Mouse (Mus musculus) kidney, embryonic 14.5 days (tissue): Measurements from ENCODE around the gene Draxin. TPM values are rescaled to one million over a fixed set of nuclear protein-coding genes. Genes with fewer than 3 reads are reported as not detected.
A peak's percentile ranks its signal among the peaks of the same experiment; 100 is the strongest.

Experiments
- ATAC-seq: fragments of 200-750 bp; cut with Nextera tagmentation; 2 replicates; pipeline ENCODE4 v1.8.0; 2017; ENCODE audit warnings: moderate number of reproducible peaks, mild to moderate bottlenecking, moderate TSS enrichment, moderate library complexity; ENCODE audit not compliant: low FRiP score, low TSS enrichment
- H3K27ac ChIP-seq: fragments of 300-500 bp; sonication (generic); 2 replicates; pipeline ENCODE4 v1.5.1; 2014; ENCODE audit warnings: low read depth, mild to moderate bottlenecking, low read length, moderate library complexity, mixed read lengths
- H3K27me3 ChIP-seq: fragments of 300-500 bp; sonication (generic); 2 replicates; pipeline ENCODE4 v1.6.1; 2014; ENCODE audit warnings: mild to moderate bottlenecking, low read length; ENCODE audit not compliant: control insufficient read depth, insufficient read depth
- H3K36me3 ChIP-seq: fragments of 300-500 bp; sonication (generic); 2 replicates; pipeline ENCODE4 v1.6.1; 2014; ENCODE audit warnings: low read length, mixed read lengths; ENCODE audit not compliant: control insufficient read depth, insufficient read depth
- H3K4me1 ChIP-seq: fragments of 300-500 bp; sonication (generic); 2 replicates; pipeline ENCODE4 v1.6.1; 2014; ENCODE audit warnings: low read length, mixed read lengths; ENCODE audit not compliant: control insufficient read depth, insufficient read depth
- H3K4me2 ChIP-seq: fragments of 300-500 bp; sonication (generic); replicated peaks from 2 replicates; pipeline ENCODE4 v1.6.1; 2014; ENCODE audit warnings: low read depth, mild to moderate bottlenecking, low read length
- H3K4me3 ChIP-seq: fragments of 300-500 bp; sonication (generic); 2 replicates; pipeline ENCODE4 v1.5.1; 2014; ENCODE audit warnings: mild to moderate bottlenecking, low read length
- H3K9ac ChIP-seq: fragments of 300-500 bp; sonication (generic); 2 replicates; pipeline ENCODE4 v1.6.1; 2014; ENCODE audit warnings: low read depth, mild to moderate bottlenecking, low read length, moderate library complexity
- H3K9me3 ChIP-seq: fragments of 300-500 bp; sonication (generic); 2 replicates; pipeline ENCODE4 v1.6.1; 2016; ENCODE audit warnings: low read length; ENCODE audit not compliant: control insufficient read depth
- WGBS: fragments of 180-500 bp; shearing (Covaris S2); extraction: QIAGEN DNeasy Blood & Tissue Kit; methylation state at CpG from one replicate; pipeline ENCODE4 v1.1.7; 2014; 5-methylcytosine and 5-hydroxymethylcytosine counted together
- polyA plus RNA-seq: library from polyadenylated mRNA; unstranded; fragments of >200 nt; fragmentation: Nextera tagmentation; extraction: Ambion mirVana; gene quantifications from 2 replicates; pipeline ENCODE4 v1.2.1, GENCODE M21; 2014

Gene Draxin
- polyA plus RNA-seq, 1 experiment from 2014 or later: 0.80 TPM

GRCm38 (mm10) chr4:148098666-148099065 is 31.8 kb downstream of the Draxin start:
- no peaks in the 10 kb centered on the region for H3K9me3 ChIP-seq
- ATAC-seq: no peak

GRCm38 (mm10) chr4:148097936-148098335 is 32.6 kb downstream of the Draxin start:
- Histone ChIP-seq H3K36me3 (no peaks in the 10 kb centered on the region), H3K4me3 (no peak overlapping the region), H3K4me1 (no peaks in the 10 kb centered on the region), H3K9ac (no peak overlapping the region), H3K27ac (no peak overlapping the region), H3K27me3 (0 out of 2 replicates have a peak, but pooled peaks cover 2% of the 10 kb centered on the region), H3K4me2 (no peak overlapping the region), H3K9me3 (no peaks in the 10 kb centered on the region)
- ATAC-seq: no peak
- WGBS: 97% methylated on average over 2 of the region's 2 CpGs

More at GRCm38 (mm10) chr4:148098666-148099065, 31.8 kb downstream of the Draxin start:
- Histone ChIP-seq H3K36me3 (no peaks in the 10 kb centered on the region), H3K27me3 (0 out of 2 replicates have a peak, but pooled peaks cover 2% of the 10 kb centered on the region), H3K4me3 (no peak overlapping the region), H3K4me1 (no peaks in the 10 kb centered on the region), H3K27ac (no peak overlapping the region), H3K9ac (no peak overlapping the region), H3K4me2 (no peak overlapping the region)
- WGBS: 76% methylated on average over 3 of the region's 3 CpGs

GRCm38 (mm10) chr4:148095081-148095480 is 35.4 kb downstream of the Draxin start:
- Histone ChIP-seq H3K9me3 (no peaks in the 10 kb centered on the region), H3K4me3 (no peak overlapping the region), H3K27me3 (no peaks in the 10 kb centered on the region), H3K4me2 (no peak overlapping the region), H3K4me1 (no peaks in the 10 kb centered on the region), H3K9ac (no peak overlapping the region), H3K27ac (no peak overlapping the region), H3K36me3 (no peaks in the 10 kb centered on the region)
- ATAC-seq: no peak
- 67% methylated on average over 4 of the region's 4 CpGs for WGBS

GRCm38 (mm10) chr4:148094161-148094560 is 36.3 kb downstream of the Draxin start:
- ATAC-seq: no peak
- H3K4me3 ChIP-seq: no peak overlapping the region
- H3K4me1 ChIP-seq: no peaks in the 10 kb centered on the region
- H3K9me3 ChIP-seq: no peaks in the 10 kb centered on the region
- 89% methylated on average over 5 of the region's 5 CpGs for WGBS
- no peak overlapping the region for H3K27ac ChIP-seq
- no peaks in the 10 kb centered on the region for H3K36me3 ChIP-seq
- H3K27me3 ChIP-seq: no peaks in the 10 kb centered on the region
- no peak overlapping the region for H3K9ac ChIP-seq
- H3K4me2 ChIP-seq: no peak overlapping the region

GRCm38 (mm10) chr4:148092551-148093271 is 37.8 kb downstream of the Draxin start:
- Histone ChIP-seq H3K9me3 (no peaks in the 10 kb centered on the region), H3K36me3 (no peaks in the 10 kb centered on the region), H3K4me3 (no peak overlapping the region), H3K27ac (no peak overlapping the region), H3K4me1 (no peaks in the 10 kb centered on the region), H3K4me2 (no peak overlapping the region), H3K9ac (no peak overlapping the region), H3K27me3 (no peaks in the 10 kb centered on the region)
- ATAC-seq: no peak
- WGBS: 89% methylated on average over 11 of the region's 11 CpGs

GRCm38 (mm10) chr4:148091181-148091580 is 39.3 kb downstream of the Draxin start:
- H3K27me3 ChIP-seq: no peaks in the 10 kb centered on the region
- no peak for ATAC-seq
- 93% methylated on average over 1 of the region's 1 CpGs for WGBS
- no peak overlapping the region for H3K27ac ChIP-seq
- peaks cover 11% of the 10 kb centered on the region; the same call in 1 of the 2 replicates for H3K4me1 ChIP-seq
- H3K36me3 ChIP-seq: no peaks in the 10 kb centered on the region
- H3K9ac ChIP-seq: no peak overlapping the region
- H3K4me3 ChIP-seq: no peak overlapping the region
- no peak overlapping the region for H3K4me2 ChIP-seq
- no peaks in the 10 kb centered on the region for H3K9me3 ChIP-seq

- WGBS: 65% methylated on average over 4 of the region's 4 CpGs
- Histone ChIP-seq H3K27me3 (no peaks in the 10 kb centered on the region), H3K36me3 (no peaks in the 10 kb centered on the region), H3K4me3 (no peak overlapping the region), H3K9me3 (no peaks in the 10 kb centered on the region), H3K9ac (no peak overlapping the region), H3K4me2 (no peak overlapping the region), H3K27ac (no peak overlapping the region), H3K4me1 (peaks cover 18% of the 10 kb centered on the region)
- no peak for ATAC-seq
Measured at GRCm38 (mm10) chr4:148089166-148089565, 41.3 kb downstream of the Draxin start.

GRCm38 (mm10) chr4:148087907-148088527 is 42.5 kb downstream of the Draxin start, which contains the start of gene Agtrap:
Gene Agtrap, minus strand, starts transcription at chr4:148088031.
- peak within 1 kb of the TSS; percentile 3; the same call in 1 of the 2 replicates for H3K27ac ChIP-seq
- peak within 1 kb of the TSS; percentile 81 for H3K4me2 ChIP-seq
- H3K9ac ChIP-seq: peak within 1 kb of the TSS; percentile 85
- no peaks in the 10 kb centered on the region for H3K9me3 ChIP-seq
- H3K4me1 ChIP-seq: peaks cover 29% of the 10 kb centered on the region
- H3K27me3 ChIP-seq: no peaks in the 10 kb centered on the region
- WGBS: 6% methylated on average over 34 of the region's 34 CpGs
- peak within 1 kb of the TSS; percentile 82 for H3K4me3 ChIP-seq
- peak; percentile 89 for ATAC-seq
- no peaks in the 10 kb centered on the region for H3K36me3 ChIP-seq
